Mouse (Mus musculus): ENCODE measurements at regions not wholly inside any gene's neighbourhood (a gene's known extent, or its start where the extent isn't known, plus 50 kb on each side); places are given as distances from the start of the nearest gene placed in this dataset.

DNA sequence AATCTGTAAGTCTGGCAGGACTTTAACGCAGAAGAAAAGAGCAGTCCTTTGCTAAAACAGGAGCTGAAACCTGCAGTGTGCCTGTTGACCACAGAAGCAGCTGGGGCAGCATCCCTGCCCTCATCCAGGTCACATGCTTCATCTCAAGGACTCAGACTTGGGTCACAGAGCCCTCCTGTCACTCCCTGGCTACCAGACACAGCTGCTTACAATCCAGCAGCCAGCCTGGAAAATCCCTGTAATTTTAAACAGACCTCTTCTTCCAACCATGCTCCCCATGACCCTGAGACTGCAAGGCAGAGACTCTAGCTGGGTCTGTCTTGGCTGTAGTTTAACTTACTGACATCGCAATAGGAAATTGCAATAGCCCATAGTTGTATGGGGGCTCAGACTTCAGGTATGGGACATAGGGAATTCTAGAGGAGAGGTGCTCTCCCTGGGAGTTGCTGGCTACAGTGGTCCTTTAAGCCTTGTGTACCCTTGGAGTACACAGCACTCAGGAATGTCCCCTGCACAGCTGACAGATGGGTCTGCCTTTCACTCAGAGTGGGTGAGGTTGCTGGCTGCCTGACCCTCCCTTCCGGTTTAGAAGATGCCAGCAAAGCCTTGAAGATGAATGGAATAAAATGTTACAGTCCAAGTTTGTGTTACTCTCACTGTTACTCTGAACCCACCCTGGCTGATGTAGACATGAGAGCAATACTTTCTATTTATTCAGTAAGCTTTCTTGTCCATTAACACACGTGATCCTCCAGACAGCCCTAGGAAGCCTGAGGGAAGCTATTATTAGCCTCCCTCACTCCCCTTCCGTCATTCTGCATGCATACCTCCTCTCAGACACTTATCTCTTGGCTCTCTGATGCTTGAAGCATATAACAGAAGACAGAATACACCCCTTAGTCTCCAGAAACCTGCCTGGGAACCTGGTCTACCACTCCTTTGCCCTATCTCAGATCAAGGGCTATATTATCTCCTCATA is 159.7 kb downstream of the Sox11 start:
- TF ChIP-seq GATA2 (IDR thresholded peaks at IDR 0.05; ENCODE audit: borderline replicate concordance, low read depth, low read length), result no peak
- TF ChIP-seq CTCF (IDR thresholded peaks at IDR 0.05; ENCODE audit: low read depth, low read length), result no peak
- TF ChIP-seq TAL1 (conservative IDR thresholded peaks at IDR 0.05; ENCODE audit: low read depth, low read length), result no peak
- no peak for TF ChIP-seq GATA1 (IDR thresholded peaks at IDR 0.05; ENCODE audit: borderline replicate concordance, low read length)
- no peak for TF ChIP-seq POLR2AphosphoS5 (IDR thresholded peaks at IDR 0.05; ENCODE audit: insufficient replicate concordance, low read depth, low read length)
- Histone ChIP-seq H3K36me3 (replicated peaks) (no peaks in the 10 kb centered on the region), H3K27me3 (ENCODE audit: insufficient read depth, low read length) (no peaks in the 10 kb centered on the region), H3K9me3 (replicated peaks) (peaks cover 35% of the 10 kb centered on the region), H3K4me3 (ENCODE audit: low read depth, low read length) (no peak overlapping the region), H3K4me1 (ENCODE audit: insufficient read depth, low read depth, low read length) (no peaks in the 10 kb centered on the region)
- ATAC-seq (ENCODE audit: extremely low read depth, insufficient number of reproducible peaks, low FRiP score, poor library complexity, severe bottlenecking) (no peak), DNase-seq (ENCODE audit: low spot score) (no peak)

DNA sequence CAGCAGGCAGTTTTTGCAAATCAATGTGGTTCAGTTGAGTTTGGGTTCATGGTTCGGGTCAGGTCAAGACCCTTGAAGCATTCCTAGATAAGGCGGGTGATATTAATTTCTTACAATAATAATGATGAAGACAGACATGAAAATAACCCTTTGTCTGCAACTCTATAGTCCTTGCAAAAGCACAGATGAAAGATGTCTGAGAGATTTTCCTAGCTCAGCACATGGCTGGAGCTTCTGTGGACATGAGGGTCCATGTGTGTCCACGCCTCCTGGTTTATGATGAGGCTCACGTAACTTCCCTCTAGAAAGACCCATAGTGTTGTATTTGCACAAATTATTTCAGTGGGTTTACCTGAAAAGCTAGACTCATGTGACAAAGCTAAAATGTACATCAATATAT is 168.8 kb downstream of the Sox11 start:
- Histone ChIP-seq H3K27me3 (ENCODE audit: insufficient read depth, low read length) (no peaks in the 10 kb centered on the region), H3K36me3 (replicated peaks) (no peaks in the 10 kb centered on the region), H3K4me1 (ENCODE audit: insufficient read depth, low read depth, low read length) (no peaks in the 10 kb centered on the region), H3K4me3 (ENCODE audit: low read depth, low read length) (no peak overlapping the region), H3K9me3 (replicated peaks) (peaks cover 29% of the 10 kb centered on the region)
- ATAC-seq (ENCODE audit: extremely low read depth, insufficient number of reproducible peaks, low FRiP score, poor library complexity, severe bottlenecking) (no peak), DNase-seq (ENCODE audit: low spot score) (no peak)
- TF ChIP-seq GATA2 (IDR thresholded peaks at IDR 0.05; ENCODE audit: borderline replicate concordance, low read depth, low read length) (no peak), POLR2AphosphoS5 (IDR thresholded peaks at IDR 0.05; ENCODE audit: insufficient replicate concordance, low read depth, low read length) (no peak)

DNA sequence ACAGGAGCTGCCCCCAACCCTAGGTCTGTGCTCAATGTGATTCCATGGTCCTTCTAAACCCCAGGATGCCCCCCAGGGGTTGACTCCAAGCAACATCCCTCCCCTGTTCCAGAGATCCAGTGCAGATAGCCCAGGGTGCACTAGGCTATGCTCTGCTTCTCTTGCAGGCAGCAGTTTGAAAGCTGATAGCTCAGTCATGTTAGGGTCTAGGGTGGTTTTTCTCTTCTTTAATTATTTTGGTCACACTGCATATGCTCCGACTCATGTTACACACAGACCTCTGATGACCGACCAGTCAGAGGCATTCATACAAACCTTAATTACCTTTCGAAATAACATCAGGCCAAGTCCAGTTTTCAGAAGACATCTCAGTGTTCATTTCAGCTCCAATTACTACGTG is 169.2 kb downstream of the Sox11 start:
- Histone ChIP-seq H3K36me3 (replicated peaks) (no peaks in the 10 kb centered on the region), H3K27me3 (ENCODE audit: insufficient read depth, low read length) (no peaks in the 10 kb centered on the region), H3K4me1 (ENCODE audit: insufficient read depth, low read depth, low read length) (no peaks in the 10 kb centered on the region), H3K4me3 (ENCODE audit: low read depth, low read length) (no peak overlapping the region), H3K9me3 (replicated peaks) (peaks cover 31% of the 10 kb centered on the region)
- DNase-seq (ENCODE audit: low spot score), result no peak
- TF ChIP-seq POLR2AphosphoS5 (IDR thresholded peaks at IDR 0.05; ENCODE audit: insufficient replicate concordance, low read depth, low read length), result no peak
- no peak for TF ChIP-seq TAL1 (conservative IDR thresholded peaks at IDR 0.05; ENCODE audit: low read depth, low read length)
- no peak for TF ChIP-seq GATA2 (IDR thresholded peaks at IDR 0.05; ENCODE audit: borderline replicate concordance, low read depth, low read length)
- ATAC-seq (ENCODE audit: extremely low read depth, insufficient number of reproducible peaks, low FRiP score, poor library complexity, severe bottlenecking), result no peak

DNA sequence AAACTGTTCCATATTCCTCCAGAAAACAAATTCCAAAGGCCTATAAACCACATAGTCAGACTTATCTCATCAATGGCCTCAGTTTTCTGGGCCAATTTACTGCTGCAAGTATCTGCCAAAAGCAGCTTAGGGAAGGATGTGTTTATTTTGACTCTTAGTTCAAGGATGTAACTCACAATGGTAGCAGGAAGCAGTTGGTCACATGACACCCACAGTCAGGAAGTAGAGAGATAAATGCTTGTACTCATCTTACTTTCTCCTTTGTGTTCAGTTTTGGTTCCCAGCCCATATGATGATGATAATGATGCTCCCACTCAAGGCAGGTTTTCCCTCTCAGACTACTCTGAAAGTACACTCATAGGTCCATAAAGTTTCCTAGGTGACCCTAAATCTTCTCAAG is 170.8 kb downstream of the Sox11 start:
- Histone ChIP-seq H3K36me3 (replicated peaks) (no peaks in the 10 kb centered on the region), H3K9me3 (replicated peaks) (peaks cover 38% of the 10 kb centered on the region), H3K4me1 (ENCODE audit: insufficient read depth, low read depth, low read length) (no peaks in the 10 kb centered on the region), H3K4me3 (ENCODE audit: low read depth, low read length) (no peak overlapping the region), H3K27me3 (ENCODE audit: insufficient read depth, low read length) (no peaks in the 10 kb centered on the region)
- DNase-seq (ENCODE audit: low spot score) (no peak), ATAC-seq (ENCODE audit: extremely low read depth, insufficient number of reproducible peaks, low FRiP score, poor library complexity, severe bottlenecking) (no peak)
- TF ChIP-seq GATA1 (IDR thresholded peaks at IDR 0.05; ENCODE audit: borderline replicate concordance, low read length), result no peak
- TF ChIP-seq POLR2AphosphoS5 (IDR thresholded peaks at IDR 0.05; ENCODE audit: insufficient replicate concordance, low read depth, low read length), result no peak
- TF ChIP-seq GATA2 (IDR thresholded peaks at IDR 0.05; ENCODE audit: borderline replicate concordance, low read depth, low read length), result no peak
- no peak for TF ChIP-seq CTCF (IDR thresholded peaks at IDR 0.05; ENCODE audit: low read depth, low read length)
- TF ChIP-seq TAL1 (conservative IDR thresholded peaks at IDR 0.05; ENCODE audit: low read depth, low read length), result no peak

DNA sequence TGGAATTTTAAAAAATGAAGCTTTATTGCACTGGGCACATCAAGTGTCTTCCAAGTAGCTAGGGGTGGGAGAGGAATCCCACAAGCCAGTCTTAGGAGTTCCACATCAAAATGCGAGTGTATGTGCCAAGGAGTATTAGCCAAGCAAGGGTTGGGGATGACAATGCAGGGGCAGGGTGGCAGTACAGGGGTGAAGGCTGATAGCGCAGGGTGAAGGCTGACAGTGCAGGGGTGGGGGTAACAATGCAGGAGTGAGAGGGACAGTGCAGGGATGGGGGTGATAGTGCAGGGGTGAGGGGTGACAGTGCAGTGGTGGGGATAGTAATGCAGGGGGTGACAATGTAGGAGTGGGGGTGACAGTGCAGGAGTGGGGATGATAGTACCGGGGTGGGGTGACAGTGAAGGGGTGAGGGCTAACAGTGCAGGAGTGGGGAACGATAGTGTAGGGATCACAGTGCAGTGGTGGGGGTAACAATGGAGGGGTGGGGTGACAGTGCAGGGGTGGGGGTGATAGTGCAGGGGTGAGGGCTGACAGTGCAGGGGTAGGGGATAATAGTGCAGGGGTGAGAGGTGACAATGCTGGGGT is 177.4 kb downstream of the Sox11 start:
- 0 out of 2 replicates have a peak overlapping the region, but pooled peaks have one; percentile 10 for H3K4me3 ChIP-seq (ENCODE audit: low read depth, low read length)
- DNase-seq (ENCODE audit: low spot score), result no peak
- ATAC-seq (ENCODE audit: extremely low read depth, insufficient number of reproducible peaks, low FRiP score, poor library complexity, severe bottlenecking), result no peak
- TF ChIP-seq CTCF (IDR thresholded peaks at IDR 0.05; ENCODE audit: low read depth, low read length) (no peak), GATA1 (IDR thresholded peaks at IDR 0.05; ENCODE audit: borderline replicate concordance, low read length) (no peak), TAL1 (conservative IDR thresholded peaks at IDR 0.05; ENCODE audit: low read depth, low read length) (no peak), POLR2AphosphoS5 (IDR thresholded peaks at IDR 0.05; ENCODE audit: insufficient replicate concordance, low read depth, low read length) (no peak), GATA2 (IDR thresholded peaks at IDR 0.05; ENCODE audit: borderline replicate concordance, low read depth, low read length) (no peak)
- H3K9me3 ChIP-seq (replicated peaks), result peaks cover 54% of the 10 kb centered on the region
- no peaks in the 10 kb centered on the region for H3K36me3 ChIP-seq (replicated peaks)
- H3K27me3 ChIP-seq (ENCODE audit: insufficient read depth, low read length), result no peaks in the 10 kb centered on the region
- no peaks in the 10 kb centered on the region for H3K4me1 ChIP-seq (ENCODE audit: insufficient read depth, low read depth, low read length)

DNA sequence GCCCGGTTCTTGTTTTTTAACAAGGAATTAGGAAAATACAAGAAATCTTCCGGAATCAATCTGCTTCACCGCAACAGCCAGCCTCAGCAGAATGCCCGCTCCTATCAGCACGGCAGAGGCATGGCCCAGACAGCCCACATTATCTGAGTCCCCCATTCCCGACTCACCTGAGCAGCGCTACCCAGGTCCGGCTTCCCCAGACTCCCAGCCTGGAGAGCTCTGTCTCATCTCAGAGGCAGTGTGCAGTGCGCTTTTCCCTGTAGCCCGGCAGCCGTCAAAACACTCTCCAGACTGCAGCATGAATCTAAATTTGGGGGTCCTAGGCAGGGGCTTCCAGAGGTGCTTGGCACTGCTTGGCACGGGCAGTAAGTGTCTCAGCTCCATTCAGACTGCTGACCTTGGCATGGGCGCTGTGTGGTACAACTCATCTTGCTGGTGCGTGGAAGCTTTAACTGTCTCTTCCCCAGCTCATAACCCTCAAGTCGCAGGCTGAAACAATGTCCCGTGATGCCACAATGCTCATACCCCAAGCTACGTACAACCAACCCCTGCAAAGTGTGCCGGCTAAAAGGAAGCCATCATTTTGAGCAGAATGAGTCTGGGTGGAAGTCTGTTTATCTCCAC is 182.2 kb downstream of the Sox11 start:
- no peaks in the 10 kb centered on the region for H3K4me1 ChIP-seq (ENCODE audit: insufficient read depth, low read depth, low read length)
- DNase-seq (ENCODE audit: low spot score) (no peak), ATAC-seq (ENCODE audit: extremely low read depth, insufficient number of reproducible peaks, low FRiP score, poor library complexity, severe bottlenecking) (no peak)
- no peak overlapping the region for H3K4me3 ChIP-seq (ENCODE audit: low read depth, low read length)
- no peaks in the 10 kb centered on the region for H3K27me3 ChIP-seq (ENCODE audit: insufficient read depth, low read length)
- no peak for TF ChIP-seq POLR2AphosphoS5 (IDR thresholded peaks at IDR 0.05; ENCODE audit: insufficient replicate concordance, low read depth, low read length)
- no peak for TF ChIP-seq GATA2 (IDR thresholded peaks at IDR 0.05; ENCODE audit: borderline replicate concordance, low read depth, low read length)
- TF ChIP-seq GATA1 (IDR thresholded peaks at IDR 0.05; ENCODE audit: borderline replicate concordance, low read length), result no peak
- no peak for TF ChIP-seq CTCF (IDR thresholded peaks at IDR 0.05; ENCODE audit: low read depth, low read length)
- peaks cover 69% of the 10 kb centered on the region for H3K9me3 ChIP-seq (replicated peaks)
- H3K36me3 ChIP-seq (replicated peaks), result no peaks in the 10 kb centered on the region
